Mouse (Mus musculus): ENCODE measurements around the gene Gmppb. TPM values are rescaled to one million over a fixed set of nuclear protein-coding genes. Genes with fewer than 3 reads are reported as not detected.

Gmppb gene
- polyA plus RNA-seq, 1 experiment from 2014 or later, result 22.8 TPM

GRCm38 (mm10) chr9:108020741-108021140, 28.3 kb upstream of the Gmppb start:
- Histone ChIP-seq H3K36me3 (ENCODE audit: control insufficient read depth, insufficient read depth, low read length) (peaks cover 7% of the 10 kb centered on the region), H3K4me1 (ENCODE audit: control insufficient read depth, insufficient read depth, low read length) (peaks cover 6% of the 10 kb centered on the region; the same call in 1 of the 2 replicates), H3K4me3 (ENCODE audit: low read depth, low read length) (no peak overlapping the region), H3K27ac (ENCODE audit: low read length) (no peak overlapping the region), H3K27me3 (ENCODE audit: control insufficient read depth, insufficient read depth, low read depth, low read length) (no peaks in the 10 kb centered on the region), H3K9me3 (replicated peaks; ENCODE audit: control insufficient read depth, low read length, poor library complexity, severe bottlenecking) (no peaks in the 10 kb centered on the region), H3K9ac (ENCODE audit: low read depth, low read length) (no peak overlapping the region), H3K4me2 (ENCODE audit: low read length) (no peak overlapping the region)
- no peak for ATAC-seq
- WGBS, result 84% methylated on average over 1 of the region's 1 CpGs

- no peak for ATAC-seq
- H3K27ac ChIP-seq (ENCODE audit: low read length), result no peak overlapping the region
- no peak overlapping the region for H3K9ac ChIP-seq (ENCODE audit: low read depth, low read length)
- no peaks in the 10 kb centered on the region for H3K9me3 ChIP-seq (replicated peaks; ENCODE audit: control insufficient read depth, low read length, poor library complexity, severe bottlenecking)
- no peak overlapping the region for H3K4me3 ChIP-seq (ENCODE audit: low read depth, low read length)
- peaks cover 16% of the 10 kb centered on the region for H3K36me3 ChIP-seq (ENCODE audit: control insufficient read depth, insufficient read depth, low read length)
- 89% methylated on average over 3 of the region's 3 CpGs for WGBS
- no peaks in the 10 kb centered on the region for H3K27me3 ChIP-seq (ENCODE audit: control insufficient read depth, insufficient read depth, low read depth, low read length)
- peaks cover 6% of the 10 kb centered on the region; the same call in 1 of the 2 replicates for H3K4me1 ChIP-seq (ENCODE audit: control insufficient read depth, insufficient read depth, low read length)
- H3K4me2 ChIP-seq (ENCODE audit: low read length), result no peak overlapping the region
Measured at GRCm38 (mm10) chr9:108023216-108023615, 25.8 kb upstream of the Gmppb start.

- Histone ChIP-seq H3K4me2 (ENCODE audit: low read length) (no peak overlapping the region), H3K27ac (ENCODE audit: low read length) (no peak overlapping the region), H3K4me3 (ENCODE audit: low read depth, low read length) (no peak overlapping the region), H3K36me3 (ENCODE audit: control insufficient read depth, insufficient read depth, low read length) (peaks cover 16% of the 10 kb centered on the region), H3K4me1 (ENCODE audit: control insufficient read depth, insufficient read depth, low read length) (no peaks in the 10 kb centered on the region), H3K9ac (ENCODE audit: low read depth, low read length) (no peak overlapping the region), H3K27me3 (ENCODE audit: control insufficient read depth, insufficient read depth, low read depth, low read length) (no peaks in the 10 kb centered on the region), H3K9me3 (replicated peaks; ENCODE audit: control insufficient read depth, low read length, poor library complexity, severe bottlenecking) (no peaks in the 10 kb centered on the region)
- WGBS, result 96% methylated on average over 3 of the region's 3 CpGs
- ATAC-seq, result no peak
Measured at GRCm38 (mm10) chr9:108026584-108026983, 22.5 kb upstream of the Gmppb start.

- no peaks in the 10 kb centered on the region for H3K4me1 ChIP-seq (ENCODE audit: control insufficient read depth, insufficient read depth, low read length)
- H3K4me2 ChIP-seq (ENCODE audit: low read length), result no peak overlapping the region
- WGBS, result 97% methylated on average over 3 of the region's 3 CpGs
- no peak overlapping the region for H3K9ac ChIP-seq (ENCODE audit: low read depth, low read length)
- no peaks in the 10 kb centered on the region for H3K27me3 ChIP-seq (ENCODE audit: control insufficient read depth, insufficient read depth, low read depth, low read length)
- H3K27ac ChIP-seq (ENCODE audit: low read length), result no peak overlapping the region
- no peak for ATAC-seq
- no peaks in the 10 kb centered on the region for H3K9me3 ChIP-seq (replicated peaks; ENCODE audit: control insufficient read depth, low read length, poor library complexity, severe bottlenecking)
- no peak overlapping the region for H3K4me3 ChIP-seq (ENCODE audit: low read depth, low read length)
- peaks cover 21% of the 10 kb centered on the region for H3K36me3 ChIP-seq (ENCODE audit: control insufficient read depth, insufficient read depth, low read length)
Measured at GRCm38 (mm10) chr9:108027867-108028266, 21.2 kb upstream of the Gmppb start.

- Histone ChIP-seq H3K9ac (ENCODE audit: low read depth, low read length) (no peak overlapping the region), H3K4me2 (ENCODE audit: low read length) (no peak overlapping the region), H3K4me3 (ENCODE audit: low read depth, low read length) (no peak overlapping the region), H3K9me3 (replicated peaks; ENCODE audit: control insufficient read depth, low read length, poor library complexity, severe bottlenecking) (no peaks in the 10 kb centered on the region), H3K27me3 (ENCODE audit: control insufficient read depth, insufficient read depth, low read depth, low read length) (no peaks in the 10 kb centered on the region), H3K27ac (ENCODE audit: low read length) (no peak overlapping the region), H3K36me3 (ENCODE audit: control insufficient read depth, insufficient read depth, low read length) (peaks cover 25% of the 10 kb centered on the region), H3K4me1 (ENCODE audit: control insufficient read depth, insufficient read depth, low read length) (no peaks in the 10 kb centered on the region)
- WGBS, result 89% methylated on average over 5 of the region's 5 CpGs
- ATAC-seq, result no peak
Measured at GRCm38 (mm10) chr9:108032126-108032525, 16.9 kb upstream of the Gmppb start.

GRCm38 (mm10) chr9:108035331-108036156, 13.5 kb upstream of the Gmppb start:
- Histone ChIP-seq H3K36me3 (ENCODE audit: control insufficient read depth, insufficient read depth, low read length) (peaks cover 20% of the 10 kb centered on the region), H3K9ac (ENCODE audit: low read depth, low read length) (no peak overlapping the region), H3K4me1 (ENCODE audit: control insufficient read depth, insufficient read depth, low read length) (no peaks in the 10 kb centered on the region), H3K9me3 (replicated peaks; ENCODE audit: control insufficient read depth, low read length, poor library complexity, severe bottlenecking) (no peaks in the 10 kb centered on the region), H3K27me3 (ENCODE audit: control insufficient read depth, insufficient read depth, low read depth, low read length) (no peaks in the 10 kb centered on the region), H3K27ac (ENCODE audit: low read length) (no peak overlapping the region), H3K4me3 (ENCODE audit: low read depth, low read length) (no peak overlapping the region), H3K4me2 (ENCODE audit: low read length) (no peak overlapping the region)
- ATAC-seq, result no peak
- WGBS, result 96% methylated on average over 2 of the region's 2 CpGs

GRCm38 (mm10) chr9:108044751-108045492, 4.1 kb upstream of the Gmppb start:
- Histone ChIP-seq H3K4me2 (ENCODE audit: low read length) (no peak overlapping the region), H3K4me3 (ENCODE audit: low read depth, low read length) (no peak overlapping the region), H3K27me3 (ENCODE audit: control insufficient read depth, insufficient read depth, low read depth, low read length) (no peaks in the 10 kb centered on the region), H3K9ac (ENCODE audit: low read depth, low read length) (no peak overlapping the region), H3K27ac (ENCODE audit: low read length) (no peak overlapping the region), H3K4me1 (ENCODE audit: control insufficient read depth, insufficient read depth, low read length) (peaks cover 10% of the 10 kb centered on the region), H3K36me3 (ENCODE audit: control insufficient read depth, insufficient read depth, low read length) (peaks cover 26% of the 10 kb centered on the region), H3K9me3 (replicated peaks; ENCODE audit: control insufficient read depth, low read length, poor library complexity, severe bottlenecking) (no peaks in the 10 kb centered on the region)
- ATAC-seq, result no peak
- WGBS, result 97% methylated on average over 8 of the region's 8 CpGs

- WGBS, result 85% methylated on average over 4 of the region's 4 CpGs
- no peaks in the 10 kb centered on the region for H3K9me3 ChIP-seq (replicated peaks; ENCODE audit: control insufficient read depth, low read length, poor library complexity, severe bottlenecking)
- H3K27ac ChIP-seq (ENCODE audit: low read length), result no peak overlapping the region
- no peak overlapping the region for H3K4me3 ChIP-seq (ENCODE audit: low read depth, low read length)
- no peak for ATAC-seq
- no peak overlapping the region for H3K9ac ChIP-seq (ENCODE audit: low read depth, low read length)
- no peak overlapping the region for H3K4me2 ChIP-seq (ENCODE audit: low read length)
- H3K4me1 ChIP-seq (ENCODE audit: control insufficient read depth, insufficient read depth, low read length), result peaks cover 16% of the 10 kb centered on the region
- H3K36me3 ChIP-seq (ENCODE audit: control insufficient read depth, insufficient read depth, low read length), result peaks cover 21% of the 10 kb centered on the region
- H3K27me3 ChIP-seq (ENCODE audit: control insufficient read depth, insufficient read depth, low read depth, low read length), result no peaks in the 10 kb centered on the region
Measured at GRCm38 (mm10) chr9:108046582-108046981, 2.5 kb upstream of the Gmppb start.

Data from midbrain, embryonic 16.5 days (tissue).